Mouse (Mus musculus): ENCODE measurements at regions not wholly inside any gene's neighbourhood (a gene's known extent, or its start where the extent isn't known, plus 50 kb on each side); places are given as distances from the start of the nearest gene placed in this dataset.

DNA sequence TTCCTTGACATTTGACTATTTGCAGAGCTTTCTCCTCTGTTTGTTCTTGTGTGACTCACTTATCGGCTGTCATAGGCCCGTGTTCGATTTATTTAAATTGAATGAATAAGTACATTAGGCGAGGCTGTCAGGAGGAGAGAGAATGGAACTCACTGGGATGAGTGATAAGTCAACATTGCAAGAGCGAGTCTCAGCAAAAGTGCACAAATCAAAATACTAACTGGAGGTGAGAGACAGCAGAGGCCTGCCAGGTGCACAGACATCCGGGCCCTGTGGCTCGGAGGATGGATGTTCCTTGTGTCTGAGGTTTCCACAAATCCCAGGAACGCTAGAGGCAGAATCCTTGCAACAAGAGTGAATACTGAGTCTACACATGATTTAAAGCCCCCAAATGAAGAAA, 410.6 kb downstream of the Gm45692 start:
- no peak for TF ChIP-seq CTCF (IDR thresholded peaks at IDR 0.05; ENCODE audit: low read depth, low read length)
- TF ChIP-seq POLR2A (IDR thresholded peaks at IDR 0.05; ENCODE audit: borderline replicate concordance, low read depth, low read length): no peak
